Mouse (Mus musculus) liver, embryonic 14.5 days (tissue): ENCODE results near the gene Lima1. TPM values are rescaled to one million over a fixed set of nuclear protein-coding genes. Genes with fewer than 3 reads are reported as not detected.

Experiments used
- ATAC-seq: fragments of 200-750 bp; cut with Nextera tagmentation; 2 replicates; pipeline ENCODE4 v1.8.0; 2017; ENCODE audit warnings: moderate number of reproducible peaks, mild to moderate bottlenecking, moderate library complexity; ENCODE audit not compliant: insufficient read depth
- DNase-seq, 3 experiments: peaks; one replicate each; pipeline ENCODE4 v3.0.0-alpha.2; 2012 to 2013; ENCODE audit warnings: low read depth in 3 of 3, low spot score in 3 of 3
- H3K27ac ChIP-seq: fragments of 300-500 bp; sonication (generic); 2 replicates; pipeline ENCODE4 v1.5.1; 2014; ENCODE audit warnings: moderate library complexity, mild to moderate bottlenecking, control low read depth, inconsistent platforms
- H3K27me3 ChIP-seq: fragments of 300-500 bp; sonication (generic); 2 replicates; pipeline ENCODE4 v1.6.1; 2014; ENCODE audit warnings: mild to moderate bottlenecking, low read length, moderate library complexity; ENCODE audit not compliant: control insufficient read depth, insufficient read depth
- H3K36me3 ChIP-seq: fragments of 300-500 bp; sonication (generic); replicated peaks from 2 replicates; pipeline ENCODE4 v1.6.1; 2014; ENCODE audit warnings: low read depth; ENCODE audit not compliant: control insufficient read depth, insufficient read depth
- H3K4me1 ChIP-seq, 2 experiments: fragments of 200-500 bp in 1 of 2; fragments of 300-500 bp in 1 of 2; sonication (generic) in 1 of 2; replicated peaks; 2 replicates each; pipeline ENCODE4 v1.6.1; 2012 to 2014; ENCODE audit warnings: antibody characterized with exemption in 1 of 2, inconsistent platforms in 1 of 2, low read length in 1 of 2; ENCODE audit not compliant: control insufficient read depth in 2 of 2, insufficient read depth in 2 of 2
- H3K4me2 ChIP-seq: fragments of 300-500 bp; sonication (generic); 2 replicates; pipeline ENCODE4 v1.6.1; 2014; ENCODE audit warnings: low read depth, mild to moderate bottlenecking, control low read depth, moderate library complexity
- H3K4me3 ChIP-seq, 2 experiments: fragments of 200-500 bp in 1 of 2; fragments of 300-500 bp in 1 of 2; sonication (generic) in 1 of 2; 2 replicates each; pipeline ENCODE4 v1.5.1; 2012 to 2014; ENCODE audit warnings: low read depth in 2 of 2, low read length in 2 of 2, mild to moderate bottlenecking in 2 of 2, control low read depth in 1 of 2, inconsistent platforms in 1 of 2, moderate library complexity in 1 of 2; ENCODE audit not compliant: insufficient read depth in 1 of 2
- H3K9ac ChIP-seq: fragments of 300-500 bp; sonication (generic); replicated peaks from 2 replicates; pipeline ENCODE4 v1.6.1; 2014; ENCODE audit warnings: mild to moderate bottlenecking, control low read depth, moderate library complexity
- H3K9me3 ChIP-seq: fragments of 300-500 bp; sonication (generic); 2 replicates; pipeline ENCODE4 v1.6.1; 2016; ENCODE audit warnings: low read length, mixed read lengths; ENCODE audit not compliant: control insufficient read depth
- CTCF ChIP-seq: IDR thresholded peaks from 2 replicates; pipeline ENCODE4 v1.5.1; 2016; ENCODE audit warnings: antibody characterized with exemption, low read depth, control low read depth
- EP300 ChIP-seq: IDR thresholded peaks from 2 replicates; pipeline ENCODE4 v1.6.1; 2016; ENCODE audit warnings: antibody characterized with exemption, low read depth
- WGBS: fragments of 180-500 bp; shearing (Covaris S2); extraction: QIAGEN DNeasy Blood & Tissue Kit; methylation state at CpG from one replicate; pipeline ENCODE4 v1.1.7; 2014; ENCODE audit not compliant: insufficient replicate concordance; 5-methylcytosine and 5-hydroxymethylcytosine counted together
- polyA plus RNA-seq, 2 experiments: library from polyadenylated mRNA; depleted of rRNA in 1 of 2; stranded (reverse) in 1 of 2; unstranded in 1 of 2; fragments of >200 nt; fragmentation: Nextera tagmentation in 1 of 2; extraction: Ambion mirVana in 1 of 2; gene quantifications; 2 replicates each; pipeline versions ENCODE4 v1.2.1 to v1.2.3; 2012 to 2014

Lima1 gene
- polyA plus RNA-seq, 2 experiments = 5.1 to 6.2 TPM

DNA sequence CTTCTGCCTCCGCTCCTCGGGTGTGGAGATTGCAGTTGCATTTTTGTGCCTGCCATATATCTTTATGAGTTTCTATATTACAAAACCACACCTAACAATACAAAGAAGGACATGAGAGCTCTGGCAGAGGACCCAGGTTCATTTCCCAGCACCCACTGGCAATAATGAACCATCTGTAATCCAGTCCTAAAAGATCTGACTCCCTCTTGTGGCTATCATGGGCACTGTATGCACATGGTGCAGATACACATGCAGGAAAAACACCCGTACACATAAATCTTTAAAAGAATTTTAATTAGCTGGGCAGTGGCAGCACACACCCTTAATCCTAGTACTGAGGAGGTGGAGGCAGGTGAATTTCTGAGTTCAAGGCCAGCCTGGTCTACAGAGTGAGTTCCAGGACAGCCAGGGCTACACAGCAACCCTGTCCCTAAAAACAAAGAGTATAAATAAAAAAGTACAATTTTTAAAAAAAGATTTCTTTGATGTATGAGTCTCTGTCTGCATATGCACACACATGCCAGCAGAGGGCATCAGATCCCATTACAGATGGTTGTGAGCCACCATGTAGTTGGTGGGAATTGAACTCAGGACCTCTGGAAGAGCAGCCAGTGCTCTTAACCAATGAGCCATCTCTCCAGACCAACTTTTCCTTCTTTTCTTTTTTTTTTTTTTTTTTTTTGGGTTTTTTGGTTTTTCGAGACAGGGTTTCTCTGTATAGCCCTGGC lies 146.0 kb downstream of the Lima1 start:
- Histone ChIP-seq H3K27me3 (no peaks in the 10 kb centered on the region), H3K9ac (no peak overlapping the region), H3K4me2 (no peak overlapping the region), H3K4me1 (peaks cover 2 to 9% of the 10 kb centered on the region in 2 experiments; a peak in 2 of 4 replicates), H3K27ac (no peak overlapping the region), H3K4me3 (no peak overlapping the region), H3K36me3 (peaks cover 11% of the 10 kb centered on the region), H3K9me3 (no peaks in the 10 kb centered on the region)
- ATAC-seq (no peak), DNase-seq (no peak)
- TF ChIP-seq CTCF (peak; percentile 46; the same call in 1 of the 2 replicates), EP300 (no peak)
- 93% methylated on average over 3 of the region's 4 CpGs for WGBS

Other genes starting within 250 kb of the Lima1 start
- gene Racgap1, start 223.8 kb downstream of the Lima1 start, polyA plus RNA-seq (2012; rRNA removed) = 41.6 and 53.5 TPM in 2 replicates
- 51.1 and 55.4 TPM in 2 replicates for gene Racgap1, start 223.8 kb downstream of the Lima1 start, polyA plus RNA-seq (2014; fragmentation: Nextera tagmentation; extraction: Ambion mirVana)
- gene Asic1, start 205.1 kb downstream of the Lima1 start, polyA plus RNA-seq (2012; rRNA removed) = 0.15 and 0.34 TPM in 2 replicates
- 0.04 and 0.06 TPM in 2 replicates for gene Asic1, start 205.1 kb downstream of the Lima1 start, polyA plus RNA-seq (2014; fragmentation: Nextera tagmentation; extraction: Ambion mirVana)
- gene Smarcd1, start 173.3 kb downstream of the Lima1 start, polyA plus RNA-seq (2012; rRNA removed) = 6.7 and 6.9 TPM in 2 replicates
- gene Smarcd1, start 173.3 kb downstream of the Lima1 start, polyA plus RNA-seq (2014; fragmentation: Nextera tagmentation; extraction: Ambion mirVana) = 4.4 and 4.8 TPM in 2 replicates
- not detected in 2 replicates for gene Gm17349, start 170.0 kb downstream of the Lima1 start, polyA plus RNA-seq (2012; rRNA removed)
- not detected in 2 replicates for gene Gm17349, start 170.0 kb downstream of the Lima1 start, polyA plus RNA-seq (2014; fragmentation: Nextera tagmentation; extraction: Ambion mirVana)
- 8.1 and 9.1 TPM in 2 replicates for gene Gpd1, start 157.9 kb downstream of the Lima1 start, polyA plus RNA-seq (2012; rRNA removed)
- 5.2 and 5.3 TPM in 2 replicates for gene Gpd1, start 157.9 kb downstream of the Lima1 start, polyA plus RNA-seq (2014; fragmentation: Nextera tagmentation; extraction: Ambion mirVana)
- gene Cox14, start 149.8 kb downstream of the Lima1 start, polyA plus RNA-seq (2012; rRNA removed) = 67.6 and 77.0 TPM in 2 replicates
- gene Cox14, start 149.8 kb downstream of the Lima1 start, polyA plus RNA-seq (2014; fragmentation: Nextera tagmentation; extraction: Ambion mirVana) = 81.4 and 84.9 TPM in 2 replicates
- 4.4 and 5.4 TPM in 2 replicates for gene Cers5, start 102.6 kb downstream of the Lima1 start, polyA plus RNA-seq (2012; rRNA removed)
- gene Cers5, start 102.6 kb downstream of the Lima1 start, polyA plus RNA-seq (2014; fragmentation: Nextera tagmentation; extraction: Ambion mirVana) = 7.7 and 8.7 TPM in 2 replicates
- gene Fam186a, start 91.6 kb upstream of the Lima1 start, polyA plus RNA-seq (2012; rRNA removed) = not detected in 2 replicates
- gene Fam186a, start 91.6 kb upstream of the Lima1 start, polyA plus RNA-seq (2014; fragmentation: Nextera tagmentation; extraction: Ambion mirVana) = not detected in 2 replicates
- 11.6 and 12.1 TPM in 2 replicates for gene Larp4, start 94.6 kb upstream of the Lima1 start, polyA plus RNA-seq (2012; rRNA removed)
- 20.8 and 22.4 TPM in 2 replicates for gene Larp4, start 94.6 kb upstream of the Lima1 start, polyA plus RNA-seq (2014; fragmentation: Nextera tagmentation; extraction: Ambion mirVana)
- 1.7 and 2.0 TPM in 2 replicates for gene Dip2b, start 163.2 kb upstream of the Lima1 start, polyA plus RNA-seq (2012; rRNA removed)
- gene Dip2b, start 163.2 kb upstream of the Lima1 start, polyA plus RNA-seq (2014; fragmentation: Nextera tagmentation; extraction: Ambion mirVana) = 2.5 and 2.8 TPM in 2 replicates